Mouse (Mus musculus) E14TG2a.4 (cell line): ENCODE data around the gene Adi1.

Source experiments
- H3K27me3 ChIP-seq: 2 replicates; pipeline ENCODE4 v1.6.1; 2014; ENCODE audit warnings: low read length, control low read depth; ENCODE audit not compliant: insufficient read depth
- H3K36me3 ChIP-seq: 2 replicates; pipeline ENCODE4 v1.6.1; 2014; ENCODE audit warnings: low read length, control low read depth; ENCODE audit not compliant: insufficient read depth
- H3K4me1 ChIP-seq: replicated peaks from 2 replicates; pipeline ENCODE4 v1.6.1; 2014; ENCODE audit warnings: low read depth, low read length, control low read depth
- H3K4me3 ChIP-seq: replicated peaks from 2 replicates; pipeline ENCODE4 v1.5.1; 2014; ENCODE audit warnings: mild to moderate bottlenecking, low read length
- H3K9me3 ChIP-seq: 2 replicates; pipeline ENCODE4 v1.6.1; 2014; ENCODE audit warnings: low read length, control low read depth
- CTCF ChIP-seq: conservative IDR thresholded peaks from 2 replicates; pipeline ENCODE4 v1.5.1; 2014; ENCODE audit warnings: low read length
- NANOG ChIP-seq: IDR thresholded peaks from 2 replicates; pipeline ENCODE4 v1.6.1; 2014; ENCODE audit warnings: borderline replicate concordance, low read length, mixed read lengths
- POU5F1 ChIP-seq: IDR thresholded peaks from 2 replicates; pipeline ENCODE4 v1.6.1; 2014; ENCODE audit warnings: low read length, borderline replicate concordance

The Adi1 gene

GRCm38 (mm10) chr12:28717066-28717465, 42.0 kb downstream of the Adi1 start:
- Histone ChIP-seq H3K27me3 (no peaks in the 10 kb centered on the region), H3K4me3 (no peak overlapping the region; the same call in 1 of the 2 replicates), H3K9me3 (no peaks in the 10 kb centered on the region), H3K36me3 (peaks cover 45% of the 10 kb centered on the region), H3K4me1 (peaks cover 84% of the 10 kb centered on the region)
- TF ChIP-seq NANOG (no peak), POU5F1 (no peak), CTCF (no peak)

DNA sequence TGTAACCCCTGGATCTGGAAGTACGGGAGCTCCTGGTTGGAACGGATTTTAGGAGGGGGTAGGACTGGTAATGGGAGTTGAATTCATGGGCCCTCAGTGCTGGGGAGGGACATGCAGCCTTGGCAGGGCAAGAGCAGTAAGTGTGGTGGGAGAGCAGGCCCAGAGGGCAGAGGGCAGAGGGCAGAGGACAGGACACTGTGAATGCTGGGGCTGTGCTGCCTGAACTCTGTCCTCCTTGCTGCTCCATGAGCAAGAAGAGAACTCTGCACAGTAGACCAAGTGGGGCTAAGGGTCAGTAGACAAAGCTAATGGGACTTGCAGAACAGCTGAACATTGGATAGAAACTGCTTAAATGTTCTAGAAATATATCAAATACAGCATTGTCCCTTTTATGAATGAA, 43.1 kb downstream of the Adi1 start:
- no peak overlapping the region for H3K4me3 ChIP-seq
- H3K4me1 ChIP-seq, result peaks cover 76% of the 10 kb centered on the region
- TF ChIP-seq POU5F1 (no peak), CTCF (no peak), NANOG (no peak)
- no peaks in the 10 kb centered on the region for H3K27me3 ChIP-seq
- no peaks in the 10 kb centered on the region for H3K9me3 ChIP-seq
- peaks cover 53% of the 10 kb centered on the region for H3K36me3 ChIP-seq

- Histone ChIP-seq H3K27me3 (no peaks in the 10 kb centered on the region), H3K4me1 (peaks cover 44% of the 10 kb centered on the region), H3K9me3 (no peaks in the 10 kb centered on the region), H3K36me3 (peaks cover 70% of the 10 kb centered on the region), H3K4me3 (no peak overlapping the region)
- TF ChIP-seq CTCF, result no peak
- TF ChIP-seq NANOG, result no peak
- no peak for TF ChIP-seq POU5F1
These were observed 49.3 kb downstream of the Adi1 start for GRCm38 (mm10) chr12:28724366-28724765.

DNA sequence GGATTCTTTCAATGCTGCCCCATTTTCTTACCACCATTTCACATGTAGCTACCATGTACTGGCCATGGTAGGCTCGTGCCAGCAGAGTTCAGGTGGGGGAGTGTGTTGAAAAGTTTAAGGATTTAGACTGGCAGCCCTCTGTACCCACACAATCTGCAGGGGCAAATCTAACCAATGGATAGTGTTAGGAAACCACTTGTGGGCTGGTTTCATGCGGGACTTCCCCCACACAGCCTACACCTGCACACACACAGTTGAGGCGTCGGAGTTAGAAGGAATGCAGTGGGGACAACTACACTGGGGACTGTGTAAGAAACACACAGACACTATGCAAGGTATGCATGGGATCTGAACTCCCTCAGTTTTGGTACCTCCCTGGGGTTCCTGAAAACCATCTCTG, 51.2 kb downstream of the Adi1 start:
- no peak overlapping the region for H3K4me3 ChIP-seq
- no peaks in the 10 kb centered on the region for H3K27me3 ChIP-seq
- H3K4me1 ChIP-seq, result peaks cover 36% of the 10 kb centered on the region
- H3K36me3 ChIP-seq, result peaks cover 65% of the 10 kb centered on the region
- TF ChIP-seq NANOG (no peak), CTCF (no peak), POU5F1 (no peak)
- H3K9me3 ChIP-seq, result no peaks in the 10 kb centered on the region

- no peak overlapping the region for H3K4me3 ChIP-seq
- H3K36me3 ChIP-seq, result peaks cover 65% of the 10 kb centered on the region
- H3K27me3 ChIP-seq, result no peaks in the 10 kb centered on the region
- no peaks in the 10 kb centered on the region for H3K9me3 ChIP-seq
- TF ChIP-seq POU5F1, result no peak
- no peak for TF ChIP-seq NANOG
- TF ChIP-seq CTCF, result no peak
- peaks cover 32% of the 10 kb centered on the region for H3K4me1 ChIP-seq
These were observed 52.0 kb downstream of the Adi1 start for GRCm38 (mm10) chr12:28727061-28727460.
